Mouse (Mus musculus) stomach, postnatal 0 days (tissue): ENCODE measurements around the gene Cyp1a1. TPM values are rescaled to one million over a fixed set of nuclear protein-coding genes. Genes with fewer than 3 reads are reported as not detected.

Experiments
- ATAC-seq: fragments of 200-750 bp; cut with Nextera tagmentation; 2 replicates; pipeline ENCODE4 v1.8.0; 2017; ENCODE audit not compliant: low FRiP score, low TSS enrichment
- DNase-seq: peaks from one replicate; pipeline ENCODE4 v3.0.0-alpha.2; 2016; ENCODE audit warnings: low spot score
- H3K27ac ChIP-seq: fragments of 300-500 bp; sonication (generic); replicated peaks from 2 replicates; pipeline ENCODE4 v1.5.1; 2014; ENCODE audit warnings: mild to moderate bottlenecking, control low read depth
- H3K27me3 ChIP-seq: fragments of 300-500 bp; sonication (generic); 2 replicates; pipeline ENCODE4 v1.6.1; 2014; ENCODE audit warnings: low read length; ENCODE audit not compliant: control insufficient read depth, insufficient read depth
- H3K36me3 ChIP-seq: fragments of 300-500 bp; sonication (generic); 2 replicates; pipeline ENCODE4 v1.6.1; 2014; ENCODE audit warnings: low read length, mixed read lengths; ENCODE audit not compliant: control insufficient read depth, insufficient read depth
- H3K4me1 ChIP-seq: fragments of 300-500 bp; sonication (generic); replicated peaks from 2 replicates; pipeline ENCODE4 v1.6.1; 2014; ENCODE audit warnings: antibody characterized with exemption; ENCODE audit not compliant: control insufficient read depth, insufficient read depth
- H3K4me2 ChIP-seq: fragments of 300-500 bp; sonication (generic); replicated peaks from 2 replicates; pipeline ENCODE4 v1.6.1; 2014; ENCODE audit warnings: low read depth, mild to moderate bottlenecking, control low read depth, moderate library complexity
- H3K4me3 ChIP-seq: fragments of 300-500 bp; sonication (generic); 2 replicates; pipeline ENCODE4 v1.5.1; 2014; ENCODE audit warnings: low read depth, low read length, control low read depth
- H3K9ac ChIP-seq: fragments of 300-500 bp; sonication (generic); 2 replicates; pipeline ENCODE4 v1.6.1; 2014; ENCODE audit warnings: mild to moderate bottlenecking, low read length, control low read depth, mixed read lengths
- H3K9me3 ChIP-seq: fragments of 300-500 bp; sonication (generic); 2 replicates; pipeline ENCODE4 v1.6.1; 2016; ENCODE audit warnings: low read length; ENCODE audit not compliant: control insufficient read depth
- CTCF ChIP-seq: IDR thresholded peaks from 2 replicates; pipeline ENCODE4 v1.5.1; 2016; ENCODE audit warnings: antibody characterized with exemption, low read depth, mild to moderate bottlenecking, moderate library complexity
- EP300 ChIP-seq: optimal IDR thresholded peaks from 2 replicates; pipeline ENCODE3; 2016; ENCODE audit warnings: antibody characterized with exemption
- WGBS: fragments of 180-500 bp; shearing (Covaris S2); extraction: QIAGEN DNeasy Blood & Tissue Kit; methylation state at CpG from one replicate; pipeline ENCODE4 v1.1.7; 2014; 5-methylcytosine and 5-hydroxymethylcytosine counted together
- polyA plus RNA-seq: library from polyadenylated mRNA; unstranded; fragments of >200 nt; fragmentation: Nextera tagmentation; extraction: Ambion mirVana; gene quantifications from 2 replicates; pipeline ENCODE4 v1.2.1, GENCODE M21; 2015

Gene Cyp1a1
- polyA plus RNA-seq, 1 experiment from 2014 or later: 0.11 TPM

GRCm38 (mm10) chr9:57653283-57653682, 34.4 kb upstream of the Cyp1a1 start, which contains the start of gene Csk:
Gene Csk, minus strand, starts transcription at chr9:57653631.
- Histone ChIP-seq H3K4me1 (no peaks in the 10 kb centered on the region), H3K9ac (no peak within 1 kb of the TSS; the same call in 1 of the 2 replicates), H3K9me3 (no peaks in the 10 kb centered on the region), H3K27me3 (no peaks in the 10 kb centered on the region), H3K36me3 (no peaks in the 10 kb centered on the region), H3K4me2 (no peak within 1 kb of the TSS), H3K27ac (no peak within 1 kb of the TSS), H3K4me3 (no peak within 1 kb of the TSS)
- no peak for DNase-seq
- 56% methylated on average over 5 of the region's 5 CpGs for WGBS
- TF ChIP-seq CTCF (no peak), EP300 (no peak)
- ATAC-seq: no peak

GRCm38 (mm10) chr9:57654966-57655365, 32.8 kb upstream of the Cyp1a1 start:
- WGBS: 71% methylated on average over 1 of the region's 1 CpGs
- H3K27me3 ChIP-seq: no peaks in the 10 kb centered on the region

GRCm38 (mm10) chr9:57655749-57656148, 32.0 kb upstream of the Cyp1a1 start:
- no peak overlapping the region for H3K4me3 ChIP-seq
- H3K4me2 ChIP-seq: peak overlapping the region; percentile 44
- H3K9me3 ChIP-seq: no peaks in the 10 kb centered on the region
- DNase-seq (peak; percentile 92), ATAC-seq (peak; percentile 79)
- 3% methylated on average over 11 of the region's 11 CpGs for WGBS
- H3K9ac ChIP-seq: no peak overlapping the region
- no peak overlapping the region for H3K27ac ChIP-seq
- no peak for TF ChIP-seq EP300
- peak; percentile 98 for TF ChIP-seq CTCF
- H3K4me1 ChIP-seq: no peaks in the 10 kb centered on the region
- no peaks in the 10 kb centered on the region for H3K36me3 ChIP-seq
- H3K27me3 ChIP-seq: no peaks in the 10 kb centered on the region

More at GRCm38 (mm10) chr9:57654966-57655365, 32.8 kb upstream of the Cyp1a1 start:
- H3K9me3 ChIP-seq: no peaks in the 10 kb centered on the region
- ATAC-seq (no peak), DNase-seq (no peak)
- H3K4me1 ChIP-seq: no peaks in the 10 kb centered on the region
- H3K36me3 ChIP-seq: no peaks in the 10 kb centered on the region
- H3K4me2 ChIP-seq: no peak overlapping the region
- no peak overlapping the region for H3K27ac ChIP-seq
- no peak for TF ChIP-seq CTCF
- no peak for TF ChIP-seq EP300
- no peak overlapping the region for H3K9ac ChIP-seq
- H3K4me3 ChIP-seq: no peak overlapping the region

- DNase-seq (no peak), ATAC-seq (no peak)
- H3K9ac ChIP-seq: no peak overlapping the region
- H3K9me3 ChIP-seq: no peaks in the 10 kb centered on the region
- no peak overlapping the region for H3K4me2 ChIP-seq
- no peak overlapping the region for H3K4me3 ChIP-seq
- no peak overlapping the region for H3K27ac ChIP-seq
- no peaks in the 10 kb centered on the region for H3K4me1 ChIP-seq
- TF ChIP-seq CTCF (no peak), EP300 (no peak)
- WGBS: 84% methylated on average over 19 of the region's 19 CpGs
- H3K36me3 ChIP-seq: no peaks in the 10 kb centered on the region
- no peaks in the 10 kb centered on the region for H3K27me3 ChIP-seq
Measured at GRCm38 (mm10) chr9:57656631-57657350, 30.9 kb upstream of the Cyp1a1 start.

GRCm38 (mm10) chr9:57657843-57658242, 29.9 kb upstream of the Cyp1a1 start:
- no peak for ATAC-seq
- Histone ChIP-seq H3K9me3 (no peaks in the 10 kb centered on the region), H3K4me3 (no peak overlapping the region)

GRCm38 (mm10) chr9:57658970-57659369, 28.8 kb upstream of the Cyp1a1 start:
- Histone ChIP-seq H3K4me1 (no peaks in the 10 kb centered on the region), H3K27me3 (no peaks in the 10 kb centered on the region), H3K9me3 (no peaks in the 10 kb centered on the region), H3K4me3 (no peak overlapping the region), H3K4me2 (no peak overlapping the region), H3K36me3 (no peaks in the 10 kb centered on the region), H3K9ac (no peak overlapping the region), H3K27ac (no peak overlapping the region)
- DNase-seq (no peak), ATAC-seq (no peak)
- no peak for TF ChIP-seq EP300
- TF ChIP-seq CTCF: peak; percentile 33; the same call in 1 of the 2 replicates
- WGBS: 88% methylated on average over 4 of the region's 4 CpGs

More at GRCm38 (mm10) chr9:57657843-57658242, 29.9 kb upstream of the Cyp1a1 start:
- WGBS: 48% methylated on average over 4 of the region's 4 CpGs
- Histone ChIP-seq H3K4me1 (no peaks in the 10 kb centered on the region), H3K4me2 (no peak overlapping the region), H3K27ac (no peak overlapping the region), H3K9ac (no peak overlapping the region), H3K36me3 (no peaks in the 10 kb centered on the region), H3K27me3 (no peaks in the 10 kb centered on the region)
- TF ChIP-seq EP300 (no peak), CTCF (peak; percentile 41)
- no peak for DNase-seq
